Mouse (Mus musculus) liver, postnatal 0 days (tissue): ENCODE measurements around the gene Serpina10. TPM values are rescaled to one million over a fixed set of nuclear protein-coding genes. Genes with fewer than 3 reads are reported as not detected.

Experiments used
- ATAC-seq: fragments of 200-750 bp; cut with Nextera tagmentation; 2 replicates; pipeline ENCODE4 v1.8.0; 2017; ENCODE audit warnings: mild to moderate bottlenecking, moderate library complexity
- DNase-seq: peaks from one replicate; pipeline ENCODE4 v3.0.0-alpha.2; 2016
- H3K27ac ChIP-seq: fragments of 300-500 bp; sonication (generic); 2 replicates; pipeline ENCODE4 v1.5.1; 2014; ENCODE audit warnings: antibody characterized with exemption, moderate library complexity, mild to moderate bottlenecking, low read depth
- H3K27me3 ChIP-seq: fragments of 300-500 bp; sonication (generic); 2 replicates; pipeline ENCODE4 v1.6.1; 2014; ENCODE audit warnings: low read length, control low read depth, mixed read lengths; ENCODE audit not compliant: insufficient read depth
- H3K36me3 ChIP-seq: fragments of 300-500 bp; sonication (generic); replicated peaks from 2 replicates; pipeline ENCODE4 v1.6.1; 2014; ENCODE audit warnings: mild to moderate bottlenecking, control low read depth, low read length, moderate library complexity, mixed read lengths; ENCODE audit not compliant: insufficient read depth
- H3K4me1 ChIP-seq: fragments of 300-500 bp; sonication (generic); 2 replicates; pipeline ENCODE4 v1.6.1; 2014; ENCODE audit warnings: antibody characterized with exemption, mild to moderate bottlenecking, control low read depth; ENCODE audit not compliant: insufficient read depth
- H3K4me2 ChIP-seq: fragments of 300-500 bp; sonication (generic); 2 replicates; pipeline ENCODE4 v1.6.1; 2014; ENCODE audit warnings: low read depth, mild to moderate bottlenecking, low read length, moderate library complexity, mixed read lengths
- H3K4me3 ChIP-seq: fragments of 300-500 bp; sonication (generic); 2 replicates; pipeline ENCODE4 v1.5.1; 2014; ENCODE audit warnings: low read depth, low read length
- H3K9ac ChIP-seq: fragments of 300-500 bp; sonication (generic); replicated peaks from 2 replicates; pipeline ENCODE4 v1.6.1; 2014; ENCODE audit warnings: mild to moderate bottlenecking, moderate library complexity
- H3K9me3 ChIP-seq: fragments of 300-500 bp; sonication (generic); 2 replicates; pipeline ENCODE4 v1.6.1; 2016; ENCODE audit warnings: mild to moderate bottlenecking, control low read depth, low read length, mixed read lengths
- CTCF ChIP-seq: sonication (generic); IDR thresholded peaks from 2 replicates; pipeline ENCODE4 v1.5.1; 2016; ENCODE audit warnings: antibody characterized with exemption, low read depth
- EP300 ChIP-seq: IDR thresholded peaks from 2 replicates; pipeline ENCODE4 v1.6.1; 2016; ENCODE audit warnings: antibody characterized with exemption, low read depth, mild to moderate bottlenecking
- WGBS: fragments of 180-500 bp; shearing (Covaris S2); extraction: QIAGEN DNeasy Blood & Tissue Kit; methylation state at CpG from one replicate; pipeline ENCODE4 v1.1.7; 2014; ENCODE audit not compliant: insufficient replicate concordance; 5-methylcytosine and 5-hydroxymethylcytosine counted together
- polyA plus RNA-seq: library from polyadenylated mRNA; unstranded; fragments of >200 nt; fragmentation: Nextera tagmentation; extraction: Ambion mirVana; gene quantifications from 2 replicates; pipeline ENCODE4 v1.2.1, GENCODE M21; 2015

Serpina10 gene
- polyA plus RNA-seq, 1 experiment from 2014 or later: 47.6 TPM

GRCm38 (mm10) chr12:103655123-103656044 lies 24.1 kb upstream of the Serpina10 start:
- 61% methylated on average over 7 of the region's 7 CpGs for WGBS
- Histone ChIP-seq H3K27me3 (no peaks in the 10 kb centered on the region), H3K4me2 (no peak overlapping the region), H3K4me1 (peaks cover 8% of the 10 kb centered on the region; the same call in 1 of the 2 replicates), H3K4me3 (no peak overlapping the region), H3K27ac (no peak overlapping the region), H3K36me3 (no peaks in the 10 kb centered on the region), H3K9me3 (0 out of 2 replicates have a peak, but pooled peaks cover 2% of the 10 kb centered on the region), H3K9ac (no peak overlapping the region)
- TF ChIP-seq CTCF: no peak
- TF ChIP-seq EP300: no peak
- DNase-seq (no peak), ATAC-seq (peak; percentile 69)

GRCm38 (mm10) chr12:103653836-103654235 lies 22.6 kb upstream of the Serpina10 start:
- WGBS: 71% methylated on average over 2 of the region's 2 CpGs
- Histone ChIP-seq H3K9me3 (0 out of 2 replicates have a peak, but pooled peaks cover 4% of the 10 kb centered on the region), H3K36me3 (no peaks in the 10 kb centered on the region), H3K9ac (no peak overlapping the region), H3K4me1 (peaks cover 6% of the 10 kb centered on the region; the same call in 1 of the 2 replicates), H3K4me2 (no peak overlapping the region), H3K27me3 (no peaks in the 10 kb centered on the region), H3K4me3 (no peak overlapping the region), H3K27ac (no peak overlapping the region)
- TF ChIP-seq CTCF (no peak), EP300 (no peak)
- ATAC-seq (no peak), DNase-seq (no peak)

GRCm38 (mm10) chr12:103646314-103646713 lies 15.1 kb upstream of the Serpina10 start:
- 42% methylated on average over 2 of the region's 2 CpGs for WGBS
- no peak for DNase-seq
- no peaks in the 10 kb centered on the region for H3K4me1 ChIP-seq
- no peaks in the 10 kb centered on the region for H3K36me3 ChIP-seq
- 0 out of 2 replicates have a peak, but pooled peaks cover 4% of the 10 kb centered on the region for H3K9me3 ChIP-seq
- H3K4me3 ChIP-seq: no peak overlapping the region
- no peak overlapping the region for H3K4me2 ChIP-seq
- TF ChIP-seq CTCF (no peak), EP300 (no peak)
- H3K27ac ChIP-seq: no peak overlapping the region
- ATAC-seq: no peak
- H3K9ac ChIP-seq: no peak overlapping the region
- H3K27me3 ChIP-seq: no peaks in the 10 kb centered on the region

- Histone ChIP-seq H3K4me3 (no peak overlapping the region), H3K9me3 (no peaks in the 10 kb centered on the region), H3K4me1 (no peaks in the 10 kb centered on the region), H3K4me2 (no peak overlapping the region), H3K27ac (no peak overlapping the region), H3K9ac (no peak overlapping the region), H3K36me3 (no peaks in the 10 kb centered on the region), H3K27me3 (no peaks in the 10 kb centered on the region)
- no peak for TF ChIP-seq CTCF
- no peak for TF ChIP-seq EP300
- 30% methylated on average over 5 of the region's 5 CpGs for WGBS
- ATAC-seq (no peak), DNase-seq (no peak)
Measured at GRCm38 (mm10) chr12:103644601-103645000, 13.4 kb upstream of the Serpina10 start.

GRCm38 (mm10) chr12:103643818-103644217 lies 12.6 kb upstream of the Serpina10 start:
- no peak for TF ChIP-seq CTCF
- TF ChIP-seq EP300: no peak
- Histone ChIP-seq H3K4me1 (no peaks in the 10 kb centered on the region), H3K4me3 (no peak overlapping the region), H3K4me2 (no peak overlapping the region), H3K36me3 (no peaks in the 10 kb centered on the region), H3K9ac (no peak overlapping the region), H3K27ac (no peak overlapping the region), H3K27me3 (no peaks in the 10 kb centered on the region), H3K9me3 (no peaks in the 10 kb centered on the region)
- 66% methylated on average over 3 of the region's 3 CpGs for WGBS
- DNase-seq (no peak), ATAC-seq (no peak)

GRCm38 (mm10) chr12:103643336-103643735 lies 12.1 kb upstream of the Serpina10 start:
- Histone ChIP-seq H3K9ac (no peak overlapping the region), H3K27me3 (no peaks in the 10 kb centered on the region), H3K4me2 (no peak overlapping the region), H3K9me3 (no peaks in the 10 kb centered on the region), H3K4me3 (no peak overlapping the region), H3K27ac (no peak overlapping the region), H3K4me1 (no peaks in the 10 kb centered on the region), H3K36me3 (no peaks in the 10 kb centered on the region)
- TF ChIP-seq EP300: no peak
- peak; percentile 93 for TF ChIP-seq CTCF
- ATAC-seq (peak; percentile 49), DNase-seq (peak; percentile 86)
- WGBS: 2% methylated on average over 2 of the region's 2 CpGs
